Mouse (Mus musculus) G1E (cell line): ENCODE results near the gene Clic1.

Experiments used
- CTCF ChIP-seq: IDR thresholded peaks from 2 replicates; pipeline ENCODE4 v1.5.1; 2012; ENCODE audit warnings: low read depth, low read length, inconsistent platforms, mixed read lengths
- GATA1 ChIP-seq: IDR thresholded peaks from 2 replicates; pipeline ENCODE4 v1.6.1; 2012; ENCODE audit warnings: borderline replicate concordance, low read length, inconsistent platforms, mixed read lengths
- GATA2 ChIP-seq: IDR thresholded peaks from 2 replicates; pipeline ENCODE4 v1.6.1; 2012; ENCODE audit warnings: low read depth, low read length, inconsistent platforms, borderline replicate concordance
- POLR2AphosphoS5 ChIP-seq: IDR thresholded peaks from 2 replicates; pipeline ENCODE4 v1.6.1; 2012; ENCODE audit warnings: low read depth, low read length, inconsistent platforms; ENCODE audit not compliant: insufficient replicate concordance

- TF ChIP-seq CTCF (no peak), POLR2AphosphoS5 (no peak), GATA1 (no peak), GATA2 (no peak)
These were observed 10.3 kb downstream of the Clic1 start for GRCm38 (mm10) chr17:35060071-35060470.
